Mouse (Mus musculus) heart, embryonic 15.5 days (tissue): Measurements from ENCODE around the gene Grasp. TPM values are rescaled to one million over a fixed set of nuclear protein-coding genes. Genes with fewer than 3 reads are reported as not detected.

Source experiments
- ATAC-seq: fragments of 200-750 bp; cut with Nextera tagmentation; replicated peaks from 2 replicates; pipeline ENCODE4 v1.8.0; 2017; ENCODE audit warnings: low read depth, moderate TSS enrichment; ENCODE audit not compliant: insufficient number of reproducible peaks, insufficient read depth, low FRiP score
- H3K27ac ChIP-seq: fragments of 300-500 bp; sonication (generic); 2 replicates; pipeline ENCODE4 v1.5.1; 2015; ENCODE audit warnings: mild to moderate bottlenecking, inconsistent platforms
- H3K27me3 ChIP-seq: fragments of 300-500 bp; sonication (generic); 2 replicates; pipeline ENCODE4 v1.6.1; 2015; ENCODE audit warnings: inconsistent platforms
- H3K36me3 ChIP-seq: fragments of 300-500 bp; sonication (generic); 2 replicates; pipeline ENCODE4 v1.6.1; 2015; ENCODE audit warnings: mild to moderate bottlenecking, inconsistent platforms
- H3K4me1 ChIP-seq: fragments of 300-500 bp; sonication (generic); replicated peaks from 2 replicates; pipeline ENCODE4 v1.6.1; 2015; ENCODE audit warnings: inconsistent platforms
- H3K4me2 ChIP-seq: fragments of 300-500 bp; sonication (generic); 2 replicates; pipeline ENCODE4 v1.6.1; 2015; ENCODE audit warnings: inconsistent platforms, mild to moderate bottlenecking, moderate library complexity
- H3K4me3 ChIP-seq: fragments of 300-500 bp; sonication (generic); 2 replicates; pipeline ENCODE4 v1.5.1; 2015; ENCODE audit warnings: mild to moderate bottlenecking, inconsistent platforms
- H3K9ac ChIP-seq: fragments of 300-500 bp; sonication (generic); 2 replicates; pipeline ENCODE4 v1.6.1; 2015; ENCODE audit warnings: mild to moderate bottlenecking, inconsistent platforms
- H3K9me3 ChIP-seq: fragments of 300-500 bp; sonication (generic); replicated peaks from 2 replicates; pipeline ENCODE4 v1.6.1; 2016; ENCODE audit warnings: inconsistent platforms
- WGBS: fragments of 180-500 bp; shearing (Covaris S2); methylation state at CpG from one replicate; pipeline ENCODE4 v1.1.7; 2015; ENCODE audit warnings: mixed read lengths; 5-methylcytosine and 5-hydroxymethylcytosine counted together
- polyA plus RNA-seq: library from polyadenylated mRNA; unstranded; fragments of >200 nt; fragmentation: Nextera tagmentation; extraction: Ambion mirVana; gene quantifications from 2 replicates; pipeline ENCODE4 v1.2.1, GENCODE M21; 2015

Gene Grasp
- polyA plus RNA-seq, 1 experiment from 2014 or later, result 3.3 TPM

DNA sequence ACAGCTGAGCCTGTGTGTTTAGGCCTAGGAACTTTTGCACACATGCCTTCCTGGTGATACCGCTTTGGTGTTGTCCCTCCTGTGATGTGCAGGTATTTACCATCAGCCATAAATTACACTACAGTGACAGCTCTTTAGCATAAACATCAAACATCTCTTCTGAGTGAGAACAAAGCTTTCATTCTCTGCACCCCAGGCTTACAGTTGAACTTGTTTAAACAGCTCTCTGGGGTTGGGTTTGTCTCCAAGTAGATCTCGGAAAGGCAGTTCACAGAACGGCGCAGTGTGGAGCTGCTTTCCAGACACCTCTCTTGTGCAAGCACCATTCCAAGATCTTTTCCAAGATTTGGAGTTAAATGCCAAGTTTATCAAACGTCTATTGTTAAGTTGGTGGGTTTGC, 41.3 kb upstream of the Grasp start:
- Histone ChIP-seq H3K9ac (no peak overlapping the region), H3K27ac (no peak overlapping the region), H3K4me3 (no peak overlapping the region), H3K27me3 (no peaks in the 10 kb centered on the region), H3K36me3 (peaks cover 5% of the 10 kb centered on the region), H3K9me3 (no peaks in the 10 kb centered on the region), H3K4me2 (no peak overlapping the region), H3K4me1 (peaks cover 33% of the 10 kb centered on the region)
- no peak for ATAC-seq
- 61% methylated on average over 5 of the region's 5 CpGs for WGBS

GRCm38 (mm10) chr15:101184300-101184699, 39.7 kb upstream of the Grasp start:
- ATAC-seq, result no peak
- Histone ChIP-seq H3K4me1 (peaks cover 32% of the 10 kb centered on the region), H3K4me3 (no peak overlapping the region), H3K4me2 (no peak overlapping the region), H3K9me3 (no peaks in the 10 kb centered on the region), H3K9ac (no peak overlapping the region), H3K27me3 (no peaks in the 10 kb centered on the region), H3K27ac (no peak overlapping the region), H3K36me3 (peaks cover 5% of the 10 kb centered on the region)
- 96% methylated on average over 8 of the region's 8 CpGs for WGBS

- Histone ChIP-seq H3K4me1 (peaks cover 37% of the 10 kb centered on the region), H3K27ac (no peak overlapping the region), H3K9me3 (no peaks in the 10 kb centered on the region), H3K9ac (no peak overlapping the region), H3K36me3 (peaks cover 5% of the 10 kb centered on the region), H3K4me3 (no peak overlapping the region), H3K27me3 (no peaks in the 10 kb centered on the region), H3K4me2 (no peak overlapping the region)
- 94% methylated on average over 3 of the region's 3 CpGs for WGBS
- ATAC-seq, result no peak
Measured at GRCm38 (mm10) chr15:101185549-101185948, 38.4 kb upstream of the Grasp start.

DNA sequence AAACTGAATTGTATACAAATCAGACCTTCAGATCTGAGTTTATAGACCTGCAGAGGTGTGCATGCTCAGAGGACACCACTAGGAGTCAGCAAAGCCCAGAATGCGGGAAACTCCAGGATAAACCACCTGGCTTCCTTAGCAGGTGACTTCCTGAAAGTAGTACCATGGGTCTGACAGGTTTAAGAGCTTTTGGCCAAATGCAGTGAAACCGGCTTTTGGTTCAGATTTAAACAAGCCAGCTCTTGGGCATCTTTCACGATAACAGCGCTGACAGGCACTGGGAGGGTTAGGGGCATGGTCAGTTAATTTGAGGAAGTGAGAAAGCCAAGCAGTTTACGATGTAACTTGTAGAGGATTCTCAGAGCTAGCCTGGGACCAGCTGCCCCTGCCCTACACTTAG, 36.1 kb upstream of the Grasp start:
- no peak for ATAC-seq
- H3K4me1 ChIP-seq, result peaks cover 49% of the 10 kb centered on the region
- 68% methylated on average over 5 of the region's 5 CpGs for WGBS

GRCm38 (mm10) chr15:101189981-101190761, 33.8 kb upstream of the Grasp start:
- ATAC-seq, result no peak
- no peak overlapping the region for H3K4me2 ChIP-seq
- H3K4me1 ChIP-seq, result peaks cover 55% of the 10 kb centered on the region
- no peak overlapping the region for H3K9ac ChIP-seq
- H3K36me3 ChIP-seq, result peaks cover 17% of the 10 kb centered on the region
- 0 out of 2 replicates have a peak overlapping the region, but pooled peaks have one; percentile 60 for H3K27ac ChIP-seq
- H3K9me3 ChIP-seq, result no peaks in the 10 kb centered on the region
- H3K4me3 ChIP-seq, result no peak overlapping the region
- 72% methylated on average over 10 of the region's 10 CpGs for whole genome bisulfite sequencing
- H3K27me3 ChIP-seq, result no peaks in the 10 kb centered on the region

More for the DNA sequence above, 36.1 kb upstream of the Grasp start:
- Histone ChIP-seq H3K27ac (no peak overlapping the region), H3K36me3 (peaks cover 5% of the 10 kb centered on the region), H3K27me3 (no peaks in the 10 kb centered on the region), H3K9me3 (no peaks in the 10 kb centered on the region), H3K4me3 (no peak overlapping the region), H3K4me2 (no peak overlapping the region), H3K9ac (no peak overlapping the region)

DNA sequence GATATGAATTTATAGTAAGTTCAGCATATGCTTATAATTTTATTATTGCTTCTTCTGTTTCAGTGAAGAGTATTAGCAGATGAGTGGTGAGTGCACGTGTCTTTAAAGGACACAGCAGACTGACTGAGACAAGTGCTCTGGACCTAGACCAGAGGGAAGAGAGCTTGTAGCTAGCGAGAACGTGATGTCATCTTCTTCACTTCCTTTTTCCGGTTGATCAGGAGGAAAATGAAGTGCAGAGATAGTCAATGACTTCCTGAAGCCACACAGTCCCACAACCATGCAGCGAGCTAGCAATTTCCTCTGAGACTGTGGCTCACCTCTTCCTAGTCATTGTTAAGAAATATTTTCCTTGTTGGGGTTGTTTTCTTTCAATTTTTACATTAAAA, 33.2 kb upstream of the Grasp start:
- ATAC-seq, result no peak

DNA sequence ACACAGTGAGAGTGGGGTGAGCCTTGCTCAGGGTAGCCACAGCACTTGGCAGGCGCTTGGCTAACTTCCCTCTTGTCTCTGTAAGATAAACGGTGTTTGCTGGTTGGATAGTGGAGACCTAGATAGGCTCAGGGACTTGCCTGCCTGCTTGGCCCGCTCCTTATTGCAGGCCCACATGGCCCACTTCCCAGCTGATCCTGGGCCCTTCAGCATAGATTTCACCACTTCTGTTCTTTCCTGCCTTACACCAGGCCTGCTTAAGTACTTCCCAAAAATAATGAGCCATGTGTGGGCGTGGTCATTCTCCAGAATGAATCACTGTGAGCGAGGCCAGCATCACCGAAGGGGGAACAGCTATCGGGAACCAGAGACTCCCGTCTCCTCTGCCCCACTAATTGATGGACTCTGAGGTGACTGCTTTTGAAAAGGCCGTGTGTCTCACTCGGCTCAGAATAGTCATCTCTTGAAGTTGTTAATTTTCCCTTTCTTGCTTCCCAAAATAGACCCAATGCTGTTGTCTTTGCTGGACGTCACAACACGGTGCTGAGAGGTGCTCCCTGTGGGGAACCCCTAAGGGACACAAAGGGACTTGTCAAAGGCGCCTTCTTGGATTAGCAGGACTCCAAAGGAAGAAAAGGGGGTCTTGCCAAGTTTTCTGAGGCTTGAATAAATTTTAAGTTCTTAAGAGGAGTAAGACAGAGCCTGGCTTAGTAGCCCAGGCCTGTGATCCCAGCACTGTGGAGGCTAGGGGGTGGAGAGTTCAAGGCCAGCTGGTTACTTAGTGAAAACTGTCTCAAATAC, 32.3 kb upstream of the Grasp start:
- 19% methylated on average over 13 of the region's 13 CpGs for WGBS
- no peaks in the 10 kb centered on the region for H3K9me3 ChIP-seq
- peak; percentile 18; the same call in 1 of the 2 replicates for ATAC-seq
- H3K27ac ChIP-seq, result peak overlapping the region; percentile 60
- H3K4me1 ChIP-seq, result peaks cover 55% of the 10 kb centered on the region
- H3K4me3 ChIP-seq, result no peak overlapping the region
- no peak overlapping the region for H3K9ac ChIP-seq
- peak overlapping the region; percentile 30 for H3K4me2 ChIP-seq
- H3K27me3 ChIP-seq, result no peaks in the 10 kb centered on the region
- peaks cover 27% of the 10 kb centered on the region for H3K36me3 ChIP-seq

More for the DNA sequence above, 33.2 kb upstream of the Grasp start:
- Histone ChIP-seq H3K27me3 (no peaks in the 10 kb centered on the region), H3K4me2 (no peak overlapping the region), H3K4me1 (peaks cover 55% of the 10 kb centered on the region), H3K9me3 (no peaks in the 10 kb centered on the region), H3K4me3 (no peak overlapping the region), H3K36me3 (peaks cover 19% of the 10 kb centered on the region), H3K9ac (no peak overlapping the region), H3K27ac (peak overlapping the region; percentile 60)
- WGBS, result 48% methylated on average over 5 of the region's 5 CpGs

DNA sequence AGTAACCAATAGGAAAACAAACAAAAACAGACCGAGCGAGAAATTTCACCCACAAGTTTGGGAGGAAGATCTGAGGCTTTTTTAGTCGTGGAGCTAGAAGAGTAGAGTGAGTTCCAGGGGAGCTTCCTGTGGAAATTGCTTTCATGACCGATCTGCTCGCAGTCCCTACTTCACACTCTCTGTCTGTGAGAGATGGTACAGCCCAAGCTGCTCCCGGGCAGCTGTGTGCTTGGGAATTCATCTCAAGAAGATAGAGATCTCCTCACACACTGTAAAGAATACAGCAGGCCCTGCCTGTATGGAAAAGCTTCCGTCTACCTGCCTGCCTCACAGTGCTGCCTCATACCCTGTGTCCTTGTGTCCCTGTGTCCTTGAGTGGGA, 31.7 kb upstream of the Grasp start:
- H3K9ac ChIP-seq, result no peak overlapping the region
- H3K36me3 ChIP-seq, result peaks cover 27% of the 10 kb centered on the region
- 35% methylated on average over 7 of the region's 7 CpGs for WGBS
- no peaks in the 10 kb centered on the region for H3K9me3 ChIP-seq
- H3K27ac ChIP-seq, result peak overlapping the region; percentile 60
- H3K27me3 ChIP-seq, result no peaks in the 10 kb centered on the region
- no peak overlapping the region for H3K4me3 ChIP-seq
- no peak for ATAC-seq
- H3K4me1 ChIP-seq, result peaks cover 55% of the 10 kb centered on the region
- H3K4me2 ChIP-seq, result 0 out of 2 replicates have a peak overlapping the region, but pooled peaks have one; percentile 30

DNA sequence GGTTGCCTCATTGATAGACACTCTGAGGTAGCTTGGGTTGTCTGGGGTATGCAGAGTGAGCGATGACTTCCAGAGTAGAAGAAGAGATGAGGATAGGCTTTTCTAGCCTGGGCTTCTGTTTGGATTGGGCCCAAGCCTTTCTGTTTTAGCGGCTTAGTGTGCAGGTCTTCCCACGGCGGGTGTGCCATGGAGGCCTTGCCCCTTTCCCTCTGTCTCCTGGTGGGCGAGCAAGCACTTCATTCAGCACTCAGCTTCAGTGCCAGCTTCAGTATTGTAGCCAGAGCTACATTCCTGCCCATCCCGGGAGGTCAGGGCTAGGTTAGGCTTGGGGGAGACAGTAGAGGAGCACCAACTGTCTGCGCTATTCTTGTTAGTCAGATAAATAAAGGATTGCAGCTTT, 31.3 kb upstream of the Grasp start:
- Histone ChIP-seq H3K27ac (peak overlapping the region; percentile 60), H3K4me2 (no peak overlapping the region), H3K4me3 (no peak overlapping the region), H3K9ac (no peak overlapping the region), H3K27me3 (no peaks in the 10 kb centered on the region), H3K36me3 (peaks cover 27% of the 10 kb centered on the region), H3K4me1 (peaks cover 55% of the 10 kb centered on the region), H3K9me3 (no peaks in the 10 kb centered on the region)
- 58% methylated on average over 7 of the region's 7 CpGs for WGBS
- ATAC-seq, result 0 out of 2 replicates have a peak, but pooled peaks have one; percentile 23

GRCm38 (mm10) chr15:101193971-101194370, 30.0 kb upstream of the Grasp start:
- no peak for ATAC-seq
- Histone ChIP-seq H3K36me3 (peaks cover 32% of the 10 kb centered on the region), H3K9me3 (no peaks in the 10 kb centered on the region), H3K27me3 (no peaks in the 10 kb centered on the region), H3K27ac (no peak overlapping the region), H3K9ac (no peak overlapping the region), H3K4me1 (peaks cover 52% of the 10 kb centered on the region), H3K4me3 (no peak overlapping the region), H3K4me2 (no peak overlapping the region)
- 90% methylated on average over 6 of the region's 6 CpGs for WGBS

- Histone ChIP-seq H3K9me3 (no peaks in the 10 kb centered on the region), H3K36me3 (peaks cover 42% of the 10 kb centered on the region), H3K27me3 (no peaks in the 10 kb centered on the region), H3K4me3 (no peak overlapping the region), H3K4me1 (peaks cover 41% of the 10 kb centered on the region), H3K4me2 (no peak overlapping the region), H3K27ac (no peak overlapping the region), H3K9ac (no peak overlapping the region)
- WGBS, result 78% methylated on average over 16 of the region's 16 CpGs
- ATAC-seq, result no peak
Measured at GRCm38 (mm10) chr15:101194951-101195823, 28.8 kb upstream of the Grasp start.
